Mouse (Mus musculus): ENCODE results near the gene Ikzf2. TPM values are rescaled to one million over a fixed set of nuclear protein-coding genes. Genes with fewer than 3 reads are reported as not detected.

Gene Ikzf2
- polyA plus RNA-seq, 1 experiment from 2014 or later: 0.60 TPM

DNA sequence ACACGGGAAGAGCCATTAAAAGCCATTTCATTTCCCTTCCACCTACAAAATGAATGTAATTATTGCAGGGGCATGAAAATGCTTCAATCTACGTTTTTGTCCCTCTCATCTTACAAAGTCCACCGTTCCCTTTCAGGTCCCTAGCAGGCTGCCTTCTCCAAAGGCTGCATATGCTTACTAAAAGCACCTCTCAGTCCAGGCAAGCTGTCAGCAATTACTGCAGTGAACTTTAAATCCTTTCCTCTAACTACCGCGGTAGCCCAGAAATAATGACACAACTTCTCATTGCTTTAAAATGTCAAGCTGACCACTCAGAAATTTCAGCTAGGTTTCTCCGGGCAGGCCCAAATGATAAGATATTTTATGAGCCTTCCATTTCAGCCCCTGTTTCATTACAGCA, 95.2 kb downstream of the Ikzf2 start:
- no peak overlapping the region for H3K4me3 ChIP-seq (ENCODE audit: inconsistent target)
- H3K36me3 ChIP-seq (ENCODE audit: inconsistent target): no peaks in the 10 kb centered on the region
- whole genome bisulfite sequencing (ENCODE audit: missing documents): 49% methylated on average over 6 of the region's 6 CpGs
- H3K27ac ChIP-seq: no peak overlapping the region
- H3K79me2 ChIP-seq (ENCODE audit: inconsistent target): no peaks in the 10 kb centered on the region

GRCm38 (mm10) chr1:69591328-69591801, 95.7 kb downstream of the Ikzf2 start:
- Histone ChIP-seq H3K79me2 (ENCODE audit: inconsistent target) (no peaks in the 10 kb centered on the region), H3K27ac (no peak overlapping the region), H3K36me3 (ENCODE audit: inconsistent target) (no peaks in the 10 kb centered on the region), H3K4me3 (ENCODE audit: inconsistent target) (no peak overlapping the region)
- 27% methylated on average over 7 of the region's 7 CpGs for WGBS (ENCODE audit: missing documents)

GRCm38 (mm10) chr1:69585546-69585945, 101.5 kb downstream of the Ikzf2 start:
- Histone ChIP-seq H3K79me2 (ENCODE audit: inconsistent target) (no peaks in the 10 kb centered on the region), H3K36me3 (ENCODE audit: inconsistent target) (no peaks in the 10 kb centered on the region), H3K4me3 (ENCODE audit: inconsistent target) (no peak overlapping the region), H3K27ac (no peak overlapping the region)
- 91% methylated on average over 2 of the region's 2 CpGs for WGBS (ENCODE audit: missing documents)

GRCm38 (mm10) chr1:69583932-69584659, 102.9 kb downstream of the Ikzf2 start:
- no peak overlapping the region for H3K27ac ChIP-seq
- WGBS (ENCODE audit: missing documents): 73% methylated on average over 4 of the region's 5 CpGs
- H3K36me3 ChIP-seq (ENCODE audit: inconsistent target): no peaks in the 10 kb centered on the region
- no peaks in the 10 kb centered on the region for H3K79me2 ChIP-seq (ENCODE audit: inconsistent target)
- no peak overlapping the region for H3K4me3 ChIP-seq (ENCODE audit: inconsistent target)

GRCm38 (mm10) chr1:69578917-69579316, 108.1 kb downstream of the Ikzf2 start:
- H3K4me3 ChIP-seq (ENCODE audit: inconsistent target): no peak overlapping the region
- H3K79me2 ChIP-seq (ENCODE audit: inconsistent target): no peaks in the 10 kb centered on the region
- H3K36me3 ChIP-seq (ENCODE audit: inconsistent target): no peaks in the 10 kb centered on the region
- WGBS (ENCODE audit: missing documents): 88% methylated on average over 4 of the region's 4 CpGs
- H3K27ac ChIP-seq: no peak overlapping the region

DNA sequence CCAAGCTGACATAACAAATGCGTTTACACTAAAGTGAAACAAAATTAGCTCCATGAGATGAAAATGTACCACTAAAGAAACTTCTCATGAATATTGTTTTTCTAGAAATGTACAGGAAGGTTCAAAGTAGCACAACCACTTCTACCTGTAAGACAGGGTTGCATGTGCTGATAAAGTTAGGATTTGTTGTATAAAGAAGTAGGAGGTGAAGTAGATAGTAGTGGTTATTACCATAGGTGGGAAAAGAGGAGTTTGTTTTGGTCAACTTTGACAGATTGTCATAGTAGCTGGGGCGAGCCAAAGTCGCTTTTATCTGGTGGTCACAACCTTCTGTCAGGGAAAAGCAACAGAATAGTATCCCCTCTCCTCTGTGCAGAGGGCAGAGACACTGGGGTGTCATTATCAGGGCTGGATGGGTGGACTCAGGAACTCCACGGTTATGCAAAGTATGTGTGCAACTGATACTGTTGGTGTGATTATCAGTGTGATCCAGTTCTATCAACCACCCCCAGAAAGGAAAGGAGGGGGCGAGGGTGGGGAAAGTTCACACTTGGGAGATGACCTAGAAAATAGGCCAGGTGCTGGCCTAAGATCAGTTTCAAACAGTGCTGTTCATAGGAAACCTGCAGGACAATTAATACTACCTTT, 127.5 kb downstream of the Ikzf2 start:
- no peaks in the 10 kb centered on the region for H3K79me2 ChIP-seq (ENCODE audit: inconsistent target)
- H3K36me3 ChIP-seq (ENCODE audit: inconsistent target): no peaks in the 10 kb centered on the region
- H3K27ac ChIP-seq: no peak overlapping the region
- H3K4me3 ChIP-seq (ENCODE audit: inconsistent target): no peak overlapping the region
- WGBS (ENCODE audit: missing documents): 86% methylated on average over 5 of the region's 5 CpGs

DNA sequence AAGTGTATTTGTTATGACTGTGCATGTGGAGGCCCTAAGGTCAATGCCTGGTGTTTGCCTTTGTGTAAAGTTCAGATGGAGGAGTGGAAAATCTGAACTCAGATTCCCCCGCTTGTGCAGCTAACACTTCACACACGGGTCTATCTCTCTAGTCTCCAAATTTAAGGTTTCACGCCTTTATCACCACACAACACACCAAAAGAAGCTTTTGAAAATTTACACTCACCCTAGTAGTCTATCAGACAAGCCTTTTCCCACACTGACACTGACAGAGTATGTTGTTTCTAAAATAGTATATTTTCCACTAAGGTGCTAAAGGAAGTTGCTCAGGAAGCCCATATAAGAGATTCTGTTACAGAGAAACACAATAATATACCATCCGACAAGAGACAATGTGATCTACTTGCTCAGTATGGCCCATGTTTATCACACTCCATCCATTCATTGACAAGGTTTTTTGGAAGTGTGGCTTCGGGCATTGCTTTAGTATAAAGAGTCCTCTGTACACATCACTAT, 131.4 kb downstream of the Ikzf2 start:
- H3K36me3 ChIP-seq (ENCODE audit: inconsistent target): no peaks in the 10 kb centered on the region
- H3K27ac ChIP-seq: no peak overlapping the region
- no peaks in the 10 kb centered on the region for H3K79me2 ChIP-seq (ENCODE audit: inconsistent target)
- no peak overlapping the region for H3K4me3 ChIP-seq (ENCODE audit: inconsistent target)
- WGBS (ENCODE audit: missing documents): 86% methylated on average over 5 of the region's 5 CpGs

- Histone ChIP-seq H3K27ac (no peak overlapping the region), H3K36me3 (ENCODE audit: inconsistent target) (no peaks in the 10 kb centered on the region), H3K79me2 (ENCODE audit: inconsistent target) (no peaks in the 10 kb centered on the region), H3K4me3 (ENCODE audit: inconsistent target) (no peak overlapping the region)
- 95% methylated on average over 4 of the region's 4 CpGs for WGBS (ENCODE audit: missing documents)
These were observed 137.1 kb downstream of the Ikzf2 start for GRCm38 (mm10) chr1:69549987-69550386.

- Histone ChIP-seq H3K79me2 (ENCODE audit: inconsistent target) (no peaks in the 10 kb centered on the region), H3K36me3 (ENCODE audit: inconsistent target) (no peaks in the 10 kb centered on the region), H3K27ac (no peak overlapping the region), H3K4me3 (ENCODE audit: inconsistent target) (no peak overlapping the region)
- WGBS (ENCODE audit: missing documents): 92% methylated on average over 1 of the region's 1 CpGs
These were observed 141.2 kb downstream of the Ikzf2 start for GRCm38 (mm10) chr1:69545885-69546253.

DNA sequence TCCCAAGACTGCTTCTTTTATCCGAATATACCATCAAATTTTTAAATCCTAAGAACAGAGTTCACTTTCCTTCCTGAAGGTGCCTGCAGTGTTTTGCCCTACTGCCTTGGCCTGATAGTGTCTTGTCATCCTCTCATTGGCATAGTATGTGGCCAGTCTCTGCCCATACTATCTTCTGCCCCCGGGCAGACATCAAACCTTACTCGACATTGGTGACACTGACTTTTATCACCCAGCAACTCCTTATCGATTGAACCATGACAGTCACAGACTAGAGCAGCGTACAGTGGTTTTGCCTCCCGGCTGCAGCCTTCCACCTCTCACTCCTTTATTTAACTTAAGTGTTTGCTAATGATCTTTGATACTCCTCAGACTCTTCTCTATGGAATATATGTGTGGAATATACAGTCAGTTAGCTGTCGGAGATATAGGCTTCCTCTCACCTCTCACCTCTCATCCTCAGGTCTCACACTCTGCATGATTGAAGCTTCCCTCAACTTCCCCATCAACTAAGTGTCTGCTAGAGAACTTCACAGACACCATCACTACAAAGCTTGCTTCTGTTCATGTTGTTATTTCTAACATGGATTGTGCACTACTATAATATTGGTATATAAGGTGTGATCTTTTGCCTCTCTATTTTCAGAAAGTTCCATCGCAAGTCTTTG, 141.7 kb downstream of the Ikzf2 start:
- 92% methylated on average over 8 of the region's 8 CpGs for WGBS (ENCODE audit: missing documents)
- no peaks in the 10 kb centered on the region for H3K79me2 ChIP-seq (ENCODE audit: inconsistent target)
- no peaks in the 10 kb centered on the region for H3K36me3 ChIP-seq (ENCODE audit: inconsistent target)
- no peak overlapping the region for H3K4me3 ChIP-seq (ENCODE audit: inconsistent target)
- H3K27ac ChIP-seq: no peak overlapping the region

GRCm38 (mm10) chr1:69543774-69544597, 143.1 kb downstream of the Ikzf2 start:
- Histone ChIP-seq H3K36me3 (ENCODE audit: inconsistent target) (no peaks in the 10 kb centered on the region), H3K27ac (no peak overlapping the region)
- 91% methylated on average over 6 of the region's 6 CpGs for WGBS (ENCODE audit: missing documents)

DNA sequence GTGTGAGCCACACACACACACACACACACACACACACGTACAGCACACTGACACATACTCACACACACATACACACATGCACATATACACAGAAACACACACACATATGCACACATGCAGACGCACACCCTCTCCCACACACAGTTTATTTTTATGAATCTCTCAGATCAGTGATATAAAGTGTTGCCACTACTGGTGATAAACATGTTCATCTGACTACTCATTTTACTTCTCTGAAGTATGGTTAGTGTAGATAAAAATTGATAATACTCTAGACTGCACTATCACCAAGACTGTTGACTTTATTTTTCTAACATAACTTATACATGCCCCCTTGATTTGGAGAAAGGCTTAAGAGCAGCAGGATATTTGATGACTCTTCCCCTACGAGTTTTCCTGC, 144.5 kb downstream of the Ikzf2 start:
- 94% methylated on average over 3 of the region's 3 CpGs for WGBS (ENCODE audit: missing documents)

More at GRCm38 (mm10) chr1:69543774-69544597, 143.1 kb downstream of the Ikzf2 start:
- Histone ChIP-seq H3K79me2 (ENCODE audit: inconsistent target) (no peaks in the 10 kb centered on the region), H3K4me3 (ENCODE audit: inconsistent target) (no peak overlapping the region)

DNA sequence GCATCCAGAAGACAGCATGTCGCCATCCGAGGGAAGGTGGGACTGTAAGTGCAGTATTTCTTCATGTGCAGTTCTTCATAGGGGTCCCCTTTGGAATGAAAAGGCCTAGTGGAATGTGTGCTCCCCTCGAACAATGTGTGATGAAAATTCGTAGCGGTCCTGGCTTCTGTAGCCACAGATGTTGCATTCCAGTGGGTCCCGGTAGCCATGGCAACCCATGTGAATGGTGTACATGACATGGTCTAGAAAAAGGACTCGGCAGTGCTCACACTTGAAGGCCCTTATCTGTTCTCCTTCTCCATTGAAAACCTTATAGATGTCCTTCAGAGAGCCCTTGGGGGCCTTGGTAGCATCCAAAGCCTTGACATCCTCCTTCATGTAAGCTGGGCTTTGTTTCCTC, 148.4 kb downstream of the Ikzf2 start:
- no peaks in the 10 kb centered on the region for H3K79me2 ChIP-seq (ENCODE audit: inconsistent target)
- H3K27ac ChIP-seq: no peak overlapping the region
- 96% methylated on average over 7 of the region's 7 CpGs for WGBS (ENCODE audit: missing documents)
- no peaks in the 10 kb centered on the region for H3K36me3 ChIP-seq (ENCODE audit: inconsistent target)
- no peak overlapping the region for H3K4me3 ChIP-seq (ENCODE audit: inconsistent target)

More for the DNA sequence above, 144.5 kb downstream of the Ikzf2 start:
- H3K27ac ChIP-seq: no peak overlapping the region
- no peaks in the 10 kb centered on the region for H3K36me3 ChIP-seq (ENCODE audit: inconsistent target)
- H3K79me2 ChIP-seq (ENCODE audit: inconsistent target): no peaks in the 10 kb centered on the region
- H3K4me3 ChIP-seq (ENCODE audit: inconsistent target): no peak overlapping the region

DNA sequence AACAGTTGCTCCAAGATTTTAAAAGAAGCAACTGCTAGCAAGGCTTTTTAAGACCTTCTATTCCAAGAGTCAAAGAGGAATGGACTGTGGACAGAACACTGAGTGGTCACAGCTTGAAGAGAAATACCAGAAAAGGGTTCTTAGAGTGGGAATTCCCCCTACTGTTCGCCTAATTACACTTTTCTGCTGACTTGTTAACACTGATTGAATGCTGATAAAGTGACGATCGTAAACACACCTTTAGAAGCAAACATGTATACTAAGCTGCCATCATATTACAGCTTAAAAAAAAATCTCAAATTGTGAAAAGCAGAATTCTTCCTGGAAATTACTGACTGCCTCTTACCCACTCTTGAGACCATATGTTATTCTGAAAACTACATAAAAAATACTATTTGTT, 149.4 kb downstream of the Ikzf2 start:
- Histone ChIP-seq H3K4me3 (ENCODE audit: inconsistent target) (no peak overlapping the region), H3K79me2 (ENCODE audit: inconsistent target) (no peaks in the 10 kb centered on the region), H3K27ac (no peak overlapping the region), H3K36me3 (ENCODE audit: inconsistent target) (no peaks in the 10 kb centered on the region)
- 100% methylated on average over 3 of the region's 3 CpGs for WGBS (ENCODE audit: missing documents)
